Mouse (Mus musculus): ENCODE data around the gene Lonp2. TPM values are rescaled to one million over a fixed set of nuclear protein-coding genes. Genes with fewer than 3 reads are reported as not detected.

Gene Lonp2
- polyA plus RNA-seq (2012; rRNA removed) = 42.2 and 42.4 TPM in 2 replicates

DNA sequence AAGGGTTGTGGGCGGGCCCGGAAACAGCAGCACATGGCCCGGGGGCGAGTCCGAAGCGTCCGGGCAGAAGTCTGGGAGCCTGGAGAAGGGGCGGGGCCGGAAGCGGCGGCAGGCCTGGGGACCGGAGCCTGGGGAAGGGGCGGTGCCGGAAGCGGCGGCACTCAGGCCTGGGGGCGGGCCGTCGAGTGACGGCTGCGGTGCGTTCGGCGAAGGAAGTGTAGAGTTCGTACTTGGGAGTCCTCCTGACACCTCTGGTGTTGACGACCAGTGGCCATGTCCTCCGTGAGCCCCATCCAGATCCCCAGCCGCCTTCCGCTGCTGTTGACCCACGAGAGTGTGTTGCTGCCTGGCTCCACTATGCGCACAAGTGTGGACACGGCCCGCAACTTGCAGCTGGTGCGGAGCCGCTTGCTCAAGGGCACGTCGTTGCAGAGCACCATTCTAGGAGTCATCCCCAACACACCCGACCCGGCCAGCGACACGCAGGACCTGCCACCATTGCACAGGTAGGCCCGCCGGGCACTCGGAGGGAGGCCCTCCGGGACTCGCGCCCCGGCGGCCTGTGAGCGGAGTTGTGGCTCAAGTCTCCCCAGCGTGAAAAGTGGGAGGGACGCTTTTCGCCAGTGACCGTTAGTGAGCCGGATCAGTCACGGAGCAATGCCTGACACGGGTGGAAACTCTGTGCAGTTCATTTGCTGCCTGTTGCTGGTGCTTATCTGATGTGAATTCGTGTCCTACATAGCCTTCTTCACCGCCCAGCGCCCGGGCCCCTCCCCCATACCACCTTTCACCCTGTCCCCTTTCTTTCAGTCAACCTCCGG, at the start of gene Lonp2:
Lonp2 (plus strand) TSS at position 133 of the 821 bp plus-strand sequence.

DNA sequence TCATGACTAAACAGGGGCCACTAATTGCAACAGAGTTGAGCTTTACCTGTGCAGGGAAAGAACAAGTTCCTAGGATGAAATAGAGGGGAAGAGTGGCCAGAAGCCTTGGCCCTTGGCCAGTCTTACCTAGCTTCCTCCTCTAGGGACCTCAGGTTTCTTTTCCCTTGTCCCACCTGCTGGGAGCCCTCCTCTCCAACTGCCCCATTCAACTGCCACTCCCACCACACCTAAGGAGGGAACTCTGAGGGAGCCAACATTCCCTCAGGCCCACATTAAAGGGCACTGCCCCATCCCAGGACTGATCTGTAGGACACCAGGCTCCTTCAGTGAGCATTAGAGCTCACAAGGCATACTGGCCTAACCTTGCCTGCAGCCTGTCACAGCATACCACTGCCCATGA, 43.4 kb upstream of the Lonp2 start, which contains the start of gene Abcc12:
Abcc12 (minus strand) TSS at position 229 of the 400 bp plus-strand sequence.

GRCm38 (mm10) chr8:86745221-86745934, 121.5 kb downstream of the Lonp2 start, which contains the start of the genes Gm10638 and Siah1a:
Gm10638 (plus strand) TSS chr8:86745699.
Siah1a (minus strand) TSS chr8:86745934.

Other genes starting within 250 kb of the Lonp2 start
- gene Abcc12, start 43.4 kb upstream of the Lonp2 start, polyA plus RNA-seq (2012; rRNA removed) = 0.16 and 0.17 TPM in 2 replicates
- 2.0 and 3.5 TPM in 2 replicates for gene Gm10638, start 121.7 kb downstream of the Lonp2 start, polyA plus RNA-seq (2012; rRNA removed)
- 33.9 and 49.4 TPM in 2 replicates for gene Siah1a, start 121.9 kb downstream of the Lonp2 start, polyA plus RNA-seq (2012; rRNA removed)

Measured in central nervous system, embryonic 11.5 days (tissue).